Mouse (Mus musculus): Measurements from ENCODE around the gene Smc6. TPM values are rescaled to one million over a fixed set of nuclear protein-coding genes. Genes with fewer than 3 reads are reported as not detected.

Gene Smc6
- 39.3 and 50.5 TPM in 2 replicates for polyA plus RNA-seq (2012; rRNA removed)

DNA sequence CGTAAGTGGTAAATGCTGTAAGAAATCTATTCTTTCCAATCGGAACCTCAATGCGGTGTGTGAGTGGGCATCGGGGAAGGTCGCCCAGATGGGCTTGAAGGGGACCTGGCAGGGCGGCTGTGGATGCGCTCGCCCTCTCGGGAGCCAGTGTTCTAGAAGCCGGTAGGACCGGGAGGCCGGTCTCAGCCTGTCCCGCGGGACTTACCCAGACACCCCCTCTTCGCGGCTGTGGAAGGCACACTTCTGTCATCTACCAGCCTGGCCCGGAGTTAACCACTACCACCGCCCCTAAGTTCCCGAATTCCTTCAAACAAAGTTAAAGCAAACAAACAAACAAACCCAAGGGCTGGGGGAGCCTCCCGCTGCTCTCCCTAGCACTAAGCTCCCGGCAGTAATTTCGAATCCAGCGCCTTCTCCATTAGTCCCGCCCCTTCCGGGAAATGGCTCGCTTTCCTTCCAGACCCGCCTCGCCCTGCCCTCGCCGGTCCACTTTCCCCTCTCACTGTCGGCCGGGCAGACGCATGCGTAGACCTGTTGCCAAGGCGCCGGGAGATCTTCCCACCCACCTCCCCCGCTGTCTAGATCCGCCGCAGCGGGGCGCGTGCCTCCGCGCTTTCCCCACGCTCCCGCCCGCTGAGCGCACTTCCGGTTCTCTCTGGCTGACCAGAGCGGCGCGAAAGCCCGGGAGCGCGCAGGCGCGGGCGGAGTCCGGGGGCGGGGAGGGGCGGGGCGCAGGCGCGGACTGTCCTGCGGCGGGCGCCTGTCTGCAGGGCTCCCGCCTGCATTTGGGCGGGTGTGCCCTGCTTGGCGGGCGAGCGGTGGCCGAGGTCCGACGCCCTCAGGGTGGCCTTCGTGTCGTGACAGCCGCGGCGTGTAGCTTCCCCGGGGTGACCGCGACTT, at the start of gene Smc6, which contains the start of gene Gen1:
TSS of gene Smc6 (plus strand) at position 505 of the 900 bp plus-strand sequence.
TSS of gene Gen1 (minus strand) at position 420 of the 900 bp plus-strand sequence.
- TF ChIP-seq POLR2A (IDR thresholded peaks at IDR 0.05; ENCODE audit: borderline replicate concordance, extremely low read depth, insufficient read depth, insufficient read length, poor library complexity, severe bottlenecking) (peak; percentile 95), CTCF (IDR thresholded peaks at IDR 0.05; ENCODE audit: borderline replicate concordance, extremely low read depth, insufficient read depth, insufficient read length) (no peak)
- DNase-seq (ENCODE audit: low read depth): peak; percentile 98

GRCm38 (mm10) chr12:11216454-11216853, 49.2 kb upstream of the Smc6 start:
- no peak for DNase-seq (ENCODE audit: low read depth)
- TF ChIP-seq CTCF (IDR thresholded peaks at IDR 0.05; ENCODE audit: borderline replicate concordance, extremely low read depth, insufficient read depth, insufficient read length) (no peak), POLR2A (IDR thresholded peaks at IDR 0.05; ENCODE audit: borderline replicate concordance, extremely low read depth, insufficient read depth, insufficient read length, poor library complexity, severe bottlenecking) (no peak)

DNA sequence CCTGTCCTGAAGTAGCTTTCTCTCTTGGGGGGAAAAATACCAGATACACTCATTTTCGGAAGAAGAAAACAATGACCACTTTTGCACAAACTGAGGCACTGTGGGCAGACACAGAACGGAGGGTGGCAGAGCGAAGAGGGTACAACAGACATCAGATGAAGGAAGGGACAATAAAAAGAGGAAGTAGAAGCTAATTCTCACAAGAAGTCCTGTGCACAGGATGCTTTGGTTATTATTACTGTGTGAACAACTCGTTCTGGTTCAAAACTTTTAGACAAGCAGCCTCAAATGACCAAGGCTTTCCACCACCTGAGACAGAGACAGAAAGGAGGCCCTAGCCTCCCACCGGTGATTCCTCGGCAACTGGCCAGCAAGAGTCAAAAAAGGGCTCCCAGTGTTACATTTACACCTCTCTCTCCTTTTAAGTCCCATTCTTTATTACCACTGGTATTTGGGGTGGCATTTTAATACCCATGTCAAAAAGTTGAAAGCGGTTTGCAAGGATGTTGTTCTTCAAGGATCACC, 47.9 kb upstream of the Smc6 start:
- DNase-seq (ENCODE audit: low read depth): no peak
- no peak for TF ChIP-seq CTCF (IDR thresholded peaks at IDR 0.05; ENCODE audit: borderline replicate concordance, extremely low read depth, insufficient read depth, insufficient read length)
- no peak for TF ChIP-seq POLR2A (IDR thresholded peaks at IDR 0.05; ENCODE audit: borderline replicate concordance, extremely low read depth, insufficient read depth, insufficient read length, poor library complexity, severe bottlenecking)

DNA sequence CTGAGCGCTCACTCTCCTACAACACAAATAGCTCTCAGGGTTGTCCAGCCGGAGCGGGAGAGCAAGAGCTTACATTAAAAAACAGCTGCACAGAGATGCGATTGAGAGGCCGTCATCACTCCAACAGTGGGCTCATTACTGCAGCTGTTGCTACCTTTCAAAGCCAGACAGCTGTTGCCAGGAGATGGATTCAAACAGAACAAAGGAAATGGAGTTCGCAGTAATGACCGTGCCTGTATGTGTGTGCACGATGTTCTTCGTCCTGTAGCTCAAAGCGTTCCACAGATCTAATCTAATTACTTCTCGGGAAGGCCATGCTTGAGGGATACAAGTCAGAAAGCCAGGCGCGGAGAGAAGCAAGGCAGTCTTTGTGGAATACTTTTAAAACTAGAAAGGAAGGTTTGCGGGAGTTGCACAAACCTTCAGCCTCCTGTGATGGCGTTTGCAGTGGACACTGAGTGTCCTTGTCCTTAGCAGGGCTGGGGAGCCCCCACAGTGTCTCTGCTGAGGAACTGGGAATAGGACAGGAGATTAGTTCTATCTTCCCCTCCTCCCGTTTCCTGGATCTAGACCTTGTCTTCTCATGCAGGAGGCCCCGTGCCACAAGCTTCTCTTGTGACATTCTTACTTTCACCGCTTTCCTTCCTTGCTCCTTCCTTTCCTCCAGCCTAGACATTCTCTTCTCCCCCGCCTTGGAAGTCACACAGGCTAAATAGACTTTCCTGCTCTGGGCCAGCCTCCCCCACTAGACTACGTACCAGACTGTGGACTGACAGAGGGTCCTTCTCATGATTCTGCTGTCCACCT, 44.0 kb upstream of the Smc6 start:
- peak; percentile 84 for DNase-seq (ENCODE audit: low read depth)
- TF ChIP-seq CTCF (IDR thresholded peaks at IDR 0.05; ENCODE audit: borderline replicate concordance, extremely low read depth, insufficient read depth, insufficient read length) (no peak), POLR2A (IDR thresholded peaks at IDR 0.05; ENCODE audit: borderline replicate concordance, extremely low read depth, insufficient read depth, insufficient read length, poor library complexity, severe bottlenecking) (no peak)

DNA sequence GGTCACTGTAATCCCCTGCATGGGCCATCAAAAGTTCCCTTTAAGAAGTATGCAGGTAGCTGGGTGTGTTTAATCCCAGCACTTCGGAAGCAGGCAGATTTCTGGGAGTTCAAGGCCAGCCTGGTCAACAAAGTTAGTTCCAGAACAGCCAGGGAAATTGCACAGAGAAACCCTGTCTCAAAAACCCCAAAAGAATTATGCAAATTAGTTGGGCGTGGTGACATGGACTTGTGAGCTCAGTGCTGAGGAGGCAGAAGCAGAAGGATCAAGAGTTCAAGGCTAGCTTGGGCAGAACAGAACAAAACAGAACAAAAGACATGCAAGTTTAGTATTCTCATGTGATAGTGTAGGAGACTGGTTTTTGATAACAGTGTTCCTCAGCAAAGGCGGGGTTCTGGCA, 43.1 kb upstream of the Smc6 start:
- no peak for DNase-seq (ENCODE audit: low read depth)
- no peak for TF ChIP-seq CTCF (IDR thresholded peaks at IDR 0.05; ENCODE audit: borderline replicate concordance, extremely low read depth, insufficient read depth, insufficient read length)

DNA sequence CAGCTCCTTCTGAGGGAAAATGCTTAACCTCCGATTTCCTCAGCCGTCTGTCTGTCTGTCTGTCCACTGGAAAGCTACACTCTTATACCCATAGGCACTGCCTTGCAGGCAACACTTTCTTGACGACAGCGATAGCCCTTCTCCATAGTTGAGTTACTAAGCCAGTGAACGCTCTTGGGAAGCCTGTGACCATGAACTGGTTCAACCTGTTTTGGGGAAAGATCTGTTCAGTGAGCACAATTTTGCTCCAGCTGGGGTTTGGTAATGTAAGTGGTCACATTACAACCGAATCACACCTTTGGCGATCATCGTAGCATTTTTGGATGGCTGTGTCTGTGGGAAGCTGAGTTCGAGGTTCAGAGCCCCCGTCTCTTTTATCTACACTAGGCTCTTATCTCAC, 42.6 kb upstream of the Smc6 start:
- no peak for TF ChIP-seq POLR2A (IDR thresholded peaks at IDR 0.05; ENCODE audit: borderline replicate concordance, extremely low read depth, insufficient read depth, insufficient read length, poor library complexity, severe bottlenecking)
- no peak for TF ChIP-seq CTCF (IDR thresholded peaks at IDR 0.05; ENCODE audit: borderline replicate concordance, extremely low read depth, insufficient read depth, insufficient read length)
- no peak for DNase-seq (ENCODE audit: low read depth)

DNA sequence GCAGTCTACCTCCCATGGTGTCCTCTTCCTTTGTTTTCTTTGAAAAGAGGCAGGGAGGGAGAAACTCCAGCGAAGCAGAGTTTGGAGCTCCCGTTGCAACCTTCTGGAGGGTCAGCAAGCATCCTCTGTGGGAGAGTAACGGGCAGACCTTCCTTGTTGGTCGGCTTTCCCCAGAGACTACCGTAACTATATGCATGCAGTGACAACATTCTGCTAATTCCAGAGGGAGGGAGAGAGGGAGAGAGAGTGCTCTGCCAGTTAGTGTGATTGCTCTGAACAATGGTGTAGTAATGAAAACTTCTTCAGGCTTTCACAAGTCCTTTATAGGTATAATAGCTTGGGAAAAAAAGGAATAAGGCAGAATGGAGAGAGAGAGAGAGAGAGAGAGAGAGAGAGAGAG, 41.0 kb upstream of the Smc6 start:
- no peak for TF ChIP-seq CTCF (IDR thresholded peaks at IDR 0.05; ENCODE audit: borderline replicate concordance, extremely low read depth, insufficient read depth, insufficient read length)

GRCm38 (mm10) chr12:11226123-11226522, 39.6 kb upstream of the Smc6 start:
- DNase-seq (ENCODE audit: low read depth): no peak
- no peak for TF ChIP-seq CTCF (IDR thresholded peaks at IDR 0.05; ENCODE audit: borderline replicate concordance, extremely low read depth, insufficient read depth, insufficient read length)
- no peak for TF ChIP-seq POLR2A (IDR thresholded peaks at IDR 0.05; ENCODE audit: borderline replicate concordance, extremely low read depth, insufficient read depth, insufficient read length, poor library complexity, severe bottlenecking)

More for the DNA sequence above, 41.0 kb upstream of the Smc6 start:
- no peak for DNase-seq (ENCODE audit: low read depth)

DNA sequence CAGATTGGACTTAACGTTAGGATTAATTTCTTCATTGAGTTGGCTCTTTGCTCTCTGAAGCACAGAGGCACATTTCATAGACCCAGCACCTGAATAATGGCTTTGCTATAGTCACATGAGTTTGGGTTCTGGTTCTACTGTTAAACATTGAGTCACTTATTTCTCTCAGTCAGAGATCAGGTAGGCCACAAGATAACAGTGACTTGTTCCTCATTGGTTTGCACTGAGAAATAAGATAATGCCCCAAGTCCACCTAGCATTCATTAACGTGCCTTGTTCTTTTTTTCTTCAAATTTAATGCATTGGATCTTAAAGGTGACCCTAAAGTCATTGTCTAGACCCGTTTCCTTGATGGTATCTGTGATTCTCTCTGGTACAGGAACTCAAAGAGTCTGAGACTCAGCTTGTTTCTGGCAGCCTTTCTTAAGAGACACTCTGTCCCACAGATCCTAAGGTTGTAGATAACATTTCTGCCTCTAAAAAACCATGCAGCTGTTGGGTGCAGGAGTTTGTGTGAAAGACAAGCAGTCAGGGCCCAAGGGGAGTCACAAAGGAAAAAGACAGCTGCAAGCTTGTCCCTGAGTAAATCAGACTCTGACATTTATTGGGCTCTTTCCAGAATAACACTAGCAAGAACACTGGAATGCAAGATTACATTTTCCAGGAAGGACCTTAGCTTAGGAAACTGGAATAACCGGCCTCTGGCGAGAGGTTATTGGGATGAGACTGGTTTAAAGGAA, 39.0 kb upstream of the Smc6 start:
- TF ChIP-seq POLR2A (IDR thresholded peaks at IDR 0.05; ENCODE audit: borderline replicate concordance, extremely low read depth, insufficient read depth, insufficient read length, poor library complexity, severe bottlenecking): no peak
- TF ChIP-seq CTCF (IDR thresholded peaks at IDR 0.05; ENCODE audit: borderline replicate concordance, extremely low read depth, insufficient read depth, insufficient read length): no peak
- no peak for DNase-seq (ENCODE audit: low read depth)

- TF ChIP-seq CTCF (IDR thresholded peaks at IDR 0.05; ENCODE audit: borderline replicate concordance, extremely low read depth, insufficient read depth, insufficient read length) (no peak), POLR2A (IDR thresholded peaks at IDR 0.05; ENCODE audit: borderline replicate concordance, extremely low read depth, insufficient read depth, insufficient read length, poor library complexity, severe bottlenecking) (no peak)
- no peak for DNase-seq (ENCODE audit: low read depth)
Measured at GRCm38 (mm10) chr12:11230267-11230666, 35.4 kb upstream of the Smc6 start.

DNA sequence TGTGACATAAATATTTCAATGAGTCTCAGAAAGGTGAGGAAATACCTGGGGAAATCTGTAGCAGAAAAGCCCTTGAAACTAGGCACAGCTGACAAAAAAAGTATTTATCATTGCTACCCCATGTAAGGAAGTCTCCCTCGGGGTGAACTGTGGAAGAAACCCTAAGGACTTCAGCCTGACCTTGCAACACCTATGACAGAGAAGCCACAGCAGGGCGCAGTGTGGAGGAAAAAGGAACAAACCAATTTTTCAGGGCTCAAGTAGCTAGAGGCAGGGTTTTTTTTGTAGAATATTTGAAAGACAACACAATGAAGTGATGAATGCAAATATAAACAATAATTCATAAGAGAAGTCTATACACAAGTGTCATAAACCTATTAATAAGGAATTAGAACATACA, 29.7 kb upstream of the Smc6 start:
- no peak for DNase-seq (ENCODE audit: low read depth)
- no peak for TF ChIP-seq CTCF (IDR thresholded peaks at IDR 0.05; ENCODE audit: borderline replicate concordance, extremely low read depth, insufficient read depth, insufficient read length)
- TF ChIP-seq POLR2A (IDR thresholded peaks at IDR 0.05; ENCODE audit: borderline replicate concordance, extremely low read depth, insufficient read depth, insufficient read length, poor library complexity, severe bottlenecking): no peak

Data from brain, embryonic 14.5 days (tissue).